Mouse (Mus musculus): ENCODE results near the gene Fnbp1l.
A peak's percentile ranks its signal among the peaks of the same experiment; 100 is the strongest.

Fnbp1l gene

GRCm38 (mm10) chr3:122606105-122606801 lies 13.3 kb downstream of the Fnbp1l start:
- DNase-seq (ENCODE audit: low read depth, low spot score): no peak

- peak; percentile 69 for DNase-seq (ENCODE audit: low read depth, low spot score)
Observed at GRCm38 (mm10) chr3:122603229-122603628, 16.3 kb downstream of the Fnbp1l start.

- DNase-seq (ENCODE audit: low read depth, low spot score): no peak
Observed at GRCm38 (mm10) chr3:122602370-122602769, 17.1 kb downstream of the Fnbp1l start.

- peak; percentile 27 for DNase-seq (ENCODE audit: low read depth, low spot score)
Observed at GRCm38 (mm10) chr3:122599291-122599690, 20.2 kb downstream of the Fnbp1l start.

GRCm38 (mm10) chr3:122590804-122591203 lies 28.7 kb downstream of the Fnbp1l start:
- DNase-seq (ENCODE audit: low read depth, low spot score): no peak

GRCm38 (mm10) chr3:122590346-122590745 lies 29.2 kb downstream of the Fnbp1l start:
- DNase-seq (ENCODE audit: low read depth, low spot score): no peak

GRCm38 (mm10) chr3:122586918-122587641 lies 32.4 kb downstream of the Fnbp1l start:
- DNase-seq (ENCODE audit: low read depth, low spot score): peak; percentile 55

- no peak for DNase-seq (ENCODE audit: low read depth, low spot score)
Observed at GRCm38 (mm10) chr3:122577360-122577759, 42.2 kb downstream of the Fnbp1l start.

- no peak for DNase-seq (ENCODE audit: low read depth, low spot score)
Observed at GRCm38 (mm10) chr3:122574921-122575320, 44.6 kb downstream of the Fnbp1l start.

- no peak for DNase-seq (ENCODE audit: low read depth, low spot score)
Observed at GRCm38 (mm10) chr3:122573426-122574286, 45.9 kb downstream of the Fnbp1l start.

GRCm38 (mm10) chr3:122566549-122566948 lies 53.0 kb downstream of the Fnbp1l start:
- DNase-seq (ENCODE audit: low read depth, low spot score): no peak

- DNase-seq (ENCODE audit: low read depth, low spot score): no peak
Observed at GRCm38 (mm10) chr3:122566112-122566511, 53.4 kb downstream of the Fnbp1l start.

GRCm38 (mm10) chr3:122565285-122565684 lies 54.2 kb downstream of the Fnbp1l start:
- DNase-seq (ENCODE audit: low read depth, low spot score): no peak

GRCm38 (mm10) chr3:122557766-122558165 lies 61.7 kb downstream of the Fnbp1l start:
- no peak for DNase-seq (ENCODE audit: low read depth, low spot score)

GRCm38 (mm10) chr3:122551174-122551573 lies 68.3 kb downstream of the Fnbp1l start:
- no peak for DNase-seq (ENCODE audit: low read depth, low spot score)

- no peak for DNase-seq (ENCODE audit: low read depth, low spot score)
Observed at GRCm38 (mm10) chr3:122547469-122547868, 72.0 kb downstream of the Fnbp1l start.

GRCm38 (mm10) chr3:122545346-122545745 lies 74.2 kb downstream of the Fnbp1l start:
- DNase-seq (ENCODE audit: low read depth, low spot score): no peak

GRCm38 (mm10) chr3:122540918-122541317 lies 78.6 kb downstream of the Fnbp1l start:
- no peak for DNase-seq (ENCODE audit: low read depth, low spot score)

- DNase-seq (ENCODE audit: low read depth, low spot score): no peak
Observed at GRCm38 (mm10) chr3:122539961-122540690, 79.4 kb downstream of the Fnbp1l start.

GRCm38 (mm10) chr3:122538851-122539250 lies 80.7 kb downstream of the Fnbp1l start:
- no peak for DNase-seq (ENCODE audit: low read depth, low spot score)

- DNase-seq (ENCODE audit: low read depth, low spot score): no peak
Observed at GRCm38 (mm10) chr3:122535938-122536703, 83.4 kb downstream of the Fnbp1l start.
